Mouse (Mus musculus) splenic B cell, adult 2 months (primary cell): ENCODE results near the gene Sbno2.

Source experiments
- DNase-seq: peaks from one replicate; pipeline ENCODE4 v3.0.0-alpha.2; 2011; ENCODE audit warnings: low read depth, low spot score
- H3K27me3 ChIP-seq: 2 replicates; pipeline ENCODE4 v1.6.1; 2012; ENCODE audit warnings: mild to moderate bottlenecking, low read length, moderate library complexity, mixed read lengths; ENCODE audit not compliant: control insufficient read depth, poor library complexity, insufficient read depth, severe bottlenecking
- H3K36me3 ChIP-seq: 2 replicates; pipeline ENCODE4 v1.6.1; 2012; ENCODE audit warnings: mild to moderate bottlenecking, low read length, moderate library complexity, mixed read lengths; ENCODE audit not compliant: control insufficient read depth, poor library complexity, insufficient read depth, severe bottlenecking

Gene Sbno2

DNA sequence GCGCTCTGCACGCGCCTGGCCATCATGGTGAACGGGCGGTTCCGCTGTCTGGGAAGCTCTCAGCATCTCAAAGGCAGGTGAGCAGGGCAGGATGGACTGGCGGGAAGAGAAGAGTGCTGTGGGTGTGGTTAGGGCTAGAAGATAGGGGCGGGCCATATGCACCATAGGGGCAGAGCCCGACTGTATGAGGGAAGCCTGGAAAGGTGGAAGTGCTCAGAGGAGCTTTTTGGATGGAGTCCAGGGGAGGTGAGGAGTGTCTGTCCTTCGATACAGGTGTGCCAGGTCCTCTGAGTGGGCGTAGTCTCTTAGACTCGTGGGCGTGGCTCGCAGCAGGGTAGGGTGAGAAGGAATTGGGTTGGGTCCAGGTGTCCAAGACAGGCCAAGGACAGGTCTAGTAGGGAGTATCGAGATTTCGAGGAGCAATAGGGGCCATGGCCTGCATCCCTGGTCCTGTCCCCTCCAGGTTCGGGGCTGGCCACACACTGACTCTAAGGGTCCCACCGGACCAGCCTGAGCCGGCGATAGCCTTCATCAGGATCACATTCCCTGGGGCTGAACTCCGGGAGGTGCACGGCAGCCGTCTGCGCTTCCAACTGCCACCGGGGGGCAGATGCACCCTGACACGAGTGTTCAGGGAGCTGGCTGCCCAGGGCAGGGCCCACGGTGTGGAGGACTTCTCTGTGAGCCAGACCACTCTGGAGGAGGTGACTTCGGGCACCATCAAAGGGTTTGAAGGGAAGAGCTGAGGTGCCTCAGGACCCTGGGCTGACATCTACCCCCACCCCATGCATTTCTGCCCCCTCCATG lies 90.7 kb downstream of the Sbno2 start:
- H3K36me3 ChIP-seq, result peaks cover 11% of the 10 kb centered on the region; the same call in 1 of the 2 replicates
- no peaks in the 10 kb centered on the region for H3K27me3 ChIP-seq
- DNase-seq, result peak; percentile 50

DNA sequence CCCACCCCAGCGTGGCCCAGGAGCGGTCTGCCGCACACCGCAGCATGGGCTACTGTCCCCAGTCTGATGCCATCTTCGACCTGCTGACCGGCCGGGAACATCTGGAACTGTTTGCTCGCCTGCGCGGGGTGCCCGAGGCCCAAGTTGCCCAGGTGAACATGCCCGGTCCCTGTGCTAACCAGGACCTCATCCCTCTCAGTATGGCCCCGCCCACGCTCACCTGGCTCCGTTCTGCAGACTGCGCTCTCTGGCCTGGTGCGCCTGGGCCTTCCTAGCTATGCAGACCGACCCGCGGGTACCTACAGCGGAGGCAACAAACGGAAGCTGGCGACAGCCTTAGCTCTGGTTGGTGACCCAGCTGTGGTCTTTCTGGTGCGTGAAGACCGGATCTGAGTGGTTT lies 91.8 kb downstream of the Sbno2 start:
- peaks cover 12% of the 10 kb centered on the region for H3K36me3 ChIP-seq
- H3K27me3 ChIP-seq, result no peaks in the 10 kb centered on the region
- no peak for DNase-seq

DNA sequence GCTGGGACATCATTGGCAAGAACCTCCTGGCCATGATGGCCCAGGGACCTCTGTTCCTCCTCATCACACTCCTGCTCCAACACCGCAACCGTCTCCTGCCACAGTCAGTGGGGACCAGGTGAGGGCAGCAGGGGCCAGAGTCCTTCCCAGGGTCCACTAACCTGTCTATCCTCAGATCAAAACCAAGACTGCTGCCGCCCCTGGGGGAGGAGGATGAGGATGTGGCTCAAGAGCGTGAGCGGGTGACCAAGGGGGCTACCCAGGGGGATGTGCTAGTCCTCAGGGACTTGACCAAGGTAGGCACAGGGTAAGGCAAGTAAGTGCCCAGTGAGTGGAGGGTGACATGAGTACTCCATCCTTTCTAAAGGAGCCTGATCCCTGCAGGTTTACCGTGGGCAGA lies 93.6 kb downstream of the Sbno2 start:
- no peak for DNase-seq
- no peaks in the 10 kb centered on the region for H3K27me3 ChIP-seq
- peaks cover 14% of the 10 kb centered on the region for H3K36me3 ChIP-seq
